Mouse (Mus musculus): ENCODE data around the gene 0610009B22Rik. TPM values are rescaled to one million over a fixed set of nuclear protein-coding genes. Genes with fewer than 3 reads are reported as not detected.
"Not testable (repeated sequence)": the region's sequence is repeated elsewhere in the genome, so short reads cannot be mapped to it uniquely, and the experiment has no call there.

Gene 0610009B22Rik
- polyA plus RNA-seq, 1 experiment = 27.9 TPM

DNA sequence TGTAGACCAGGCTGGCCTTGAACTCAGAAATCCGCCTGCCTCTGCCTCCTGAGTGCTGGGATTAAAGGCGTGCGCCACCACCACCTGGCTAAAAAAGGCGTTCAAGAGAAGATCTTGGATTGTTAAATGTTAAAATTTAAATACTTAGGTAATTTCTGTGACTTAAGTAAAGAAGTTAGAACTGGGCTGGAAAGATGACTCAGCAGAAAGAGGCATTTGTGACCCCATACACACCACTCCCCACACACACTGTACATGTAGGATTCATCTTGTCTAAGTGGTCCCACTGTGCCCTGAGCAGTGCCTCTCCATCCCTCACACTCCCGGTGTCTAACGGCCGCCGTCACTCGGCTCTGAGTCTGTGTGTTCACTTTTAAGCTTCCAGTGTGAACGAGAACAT is 17.8 kb upstream of the 0610009B22Rik start:
- TF ChIP-seq SRF (IDR thresholded peaks at IDR 0.05; ENCODE audit: control insufficient read depth, insufficient read length, low read depth) = no peak
- Histone ChIP-seq H3K4me3 (no peak overlapping the region), H3K79me2 (ENCODE audit: control insufficient read depth, insufficient read depth) (no peaks in the 10 kb centered on the region), H3ac (ENCODE audit: control insufficient read depth, insufficient read length) (no peak overlapping the region), H3K4me2 (ENCODE audit: low read depth) (no peak overlapping the region), H3K27me3 (ENCODE audit: control insufficient read depth, insufficient read depth, insufficient read length) (no peaks in the 10 kb centered on the region), H3K36me3 (ENCODE audit: control insufficient read depth, insufficient read depth) (peaks cover 38% of the 10 kb centered on the region)

DNA sequence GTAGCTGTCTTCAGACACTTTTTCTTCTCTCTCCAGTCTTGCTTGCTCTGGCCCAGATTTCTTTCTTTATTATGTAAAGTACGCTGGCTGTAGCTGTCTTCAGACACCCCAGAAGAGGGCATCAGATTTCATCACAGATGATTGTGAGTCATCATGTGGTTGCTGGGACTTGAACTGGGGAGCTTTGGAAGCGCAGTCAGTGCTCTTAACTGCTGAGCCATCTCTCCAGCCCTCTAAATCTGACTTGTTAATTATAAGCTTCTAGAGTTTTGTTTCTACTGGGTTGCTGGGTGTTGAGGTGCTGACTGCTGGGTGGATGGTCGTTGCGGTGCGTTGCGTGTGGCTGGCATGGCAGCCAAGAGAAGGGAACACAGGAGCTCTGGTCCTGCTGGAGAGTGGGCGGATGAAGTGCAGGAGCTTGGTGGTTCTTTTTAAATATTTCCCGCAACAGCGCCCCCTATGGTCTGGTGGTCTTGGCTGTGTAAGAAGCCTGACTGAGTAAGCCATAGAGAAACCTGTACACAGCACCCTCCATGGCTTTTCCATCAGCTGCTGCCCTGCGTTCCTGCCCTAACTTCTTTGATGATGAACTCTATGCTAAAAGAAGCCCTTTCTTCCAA is 14.8 kb upstream of the 0610009B22Rik start:
- H3K4me3 ChIP-seq = no peak overlapping the region
- peak overlapping the region; percentile 32 for H3K4me2 ChIP-seq (ENCODE audit: low read depth)
- H3K36me3 ChIP-seq (ENCODE audit: control insufficient read depth, insufficient read depth) = peaks cover 56% of the 10 kb centered on the region
- TF ChIP-seq E2F4 (IDR thresholded peaks at IDR 0.05; ENCODE audit: insufficient read depth) = no peak
- TF ChIP-seq POLR2A (IDR thresholded peaks at IDR 0.05; ENCODE audit: insufficient read length, low read depth) = peak; percentile 12
- no peak overlapping the region for H3ac ChIP-seq (ENCODE audit: control insufficient read depth, insufficient read length)
- no peaks in the 10 kb centered on the region for H3K79me2 ChIP-seq (ENCODE audit: control insufficient read depth, insufficient read depth)
- H3K27me3 ChIP-seq (ENCODE audit: control insufficient read depth, insufficient read depth, insufficient read length) = no peaks in the 10 kb centered on the region

DNA sequence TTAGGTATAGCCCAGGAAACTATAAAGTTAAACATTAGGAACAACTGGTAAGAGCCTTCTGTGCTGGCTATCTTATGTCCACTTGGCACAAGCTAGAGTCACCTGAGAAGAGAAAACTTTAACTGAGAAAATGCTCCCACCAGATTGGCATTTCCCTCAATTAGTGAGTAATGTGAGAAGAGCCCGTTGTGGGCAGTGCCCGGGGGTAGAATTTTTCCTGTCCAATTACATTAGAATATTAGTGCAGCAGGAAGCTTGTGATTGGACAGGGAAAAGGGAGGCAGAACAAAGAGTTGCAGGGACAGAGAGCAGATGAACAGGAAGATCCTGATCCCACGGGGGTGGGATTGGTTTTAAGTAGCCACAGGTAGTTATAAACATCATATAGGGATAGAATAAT is 14.2 kb upstream of the 0610009B22Rik start:
- no peak overlapping the region for H3ac ChIP-seq (ENCODE audit: control insufficient read depth, insufficient read length)
- H3K27me3 ChIP-seq (ENCODE audit: control insufficient read depth, insufficient read depth, insufficient read length) = no peaks in the 10 kb centered on the region
- no peaks in the 10 kb centered on the region for H3K79me2 ChIP-seq (ENCODE audit: control insufficient read depth, insufficient read depth)
- no peak for TF ChIP-seq TCF3 (IDR thresholded peaks at IDR 0.05; ENCODE audit: insufficient read length, low read depth)
- no peak for TF ChIP-seq TCF12 (IDR thresholded peaks at IDR 0.05; ENCODE audit: insufficient read depth, poor library complexity, severe bottlenecking)
- TF ChIP-seq CEBPB (IDR thresholded peaks at IDR 0.05; ENCODE audit: insufficient read depth, poor library complexity, severe bottlenecking) = no peak
- no peak for TF ChIP-seq MYOG (IDR thresholded peaks at IDR 0.05; ENCODE audit: control insufficient read depth in 1 of 3, insufficient read depth in 1 of 3, insufficient read length in 2 of 3, low read depth in 2 of 3)
- TF ChIP-seq SRF (IDR thresholded peaks at IDR 0.05; ENCODE audit: control insufficient read depth, insufficient read length, low read depth) = no peak
- no peak for TF ChIP-seq POLR2AphosphoS2 (IDR thresholded peaks at IDR 0.05; ENCODE audit: insufficient read length, low read depth)
- no peak for TF ChIP-seq MYOD1 (IDR thresholded peaks at IDR 0.05; ENCODE audit: control insufficient read depth in 1 of 3, insufficient read length in 2 of 3, low read depth in 2 of 3)
- no peak for TF ChIP-seq E2F4 (IDR thresholded peaks at IDR 0.05; ENCODE audit: insufficient read depth)
- TF ChIP-seq USF1 (IDR thresholded peaks at IDR 0.05; ENCODE audit: low read depth) = no peak
- H3K4me2 ChIP-seq (ENCODE audit: low read depth) = peak overlapping the region; percentile 32
- H3K36me3 ChIP-seq (ENCODE audit: control insufficient read depth, insufficient read depth) = peaks cover 54% of the 10 kb centered on the region
- no peak overlapping the region for H3K4me3 ChIP-seq

- Histone ChIP-seq H3K27me3 (ENCODE audit: control insufficient read depth, insufficient read depth, insufficient read length) (no peaks in the 10 kb centered on the region), H3K4me3 (no peak overlapping the region), H3K4me2 (ENCODE audit: low read depth) (no peak overlapping the region), H3K36me3 (ENCODE audit: control insufficient read depth, insufficient read depth) (peaks cover 36% of the 10 kb centered on the region), H3K79me2 (ENCODE audit: control insufficient read depth, insufficient read depth) (no peaks in the 10 kb centered on the region), H3ac (ENCODE audit: control insufficient read depth, insufficient read length) (no peak overlapping the region)
- TF ChIP-seq POLR2A (IDR thresholded peaks at IDR 0.05; ENCODE audit: insufficient read length, low read depth) (no peak), REST (IDR thresholded peaks at IDR 0.05; ENCODE audit: insufficient read depth, insufficient read length) (no peak), POLR2AphosphoS2 (IDR thresholded peaks at IDR 0.05; ENCODE audit: insufficient read length, low read depth) (no peak), TCF12 (IDR thresholded peaks at IDR 0.05; ENCODE audit: insufficient read depth, poor library complexity, severe bottlenecking) (no peak), MYOG (IDR thresholded peaks at IDR 0.05; ENCODE audit: control insufficient read depth in 1 of 3, insufficient read depth in 1 of 3, insufficient read length in 2 of 3, low read depth in 2 of 3) (no peak), CEBPB (IDR thresholded peaks at IDR 0.05; ENCODE audit: insufficient read depth, poor library complexity, severe bottlenecking) (no peak), MYOD1 (IDR thresholded peaks at IDR 0.05; ENCODE audit: control insufficient read depth in 1 of 3, insufficient read length in 2 of 3, low read depth in 2 of 3) (no peak), USF1 (IDR thresholded peaks at IDR 0.05; ENCODE audit: low read depth) (no peak), SRF (IDR thresholded peaks at IDR 0.05; ENCODE audit: control insufficient read depth, insufficient read length, low read depth) (no peak), TCF3 (IDR thresholded peaks at IDR 0.05; ENCODE audit: insufficient read length, low read depth) (no peak), E2F4 (IDR thresholded peaks at IDR 0.05; ENCODE audit: insufficient read depth) (no peak), MAX (IDR thresholded peaks at IDR 0.05; ENCODE audit: low read depth) (no peak)
Measured at GRCm38 (mm10) chr11:51694984-51695383, 6.3 kb upstream of the 0610009B22Rik start.

GRCm38 (mm10) chr11:51690597-51690996 is 1.9 kb upstream of the 0610009B22Rik start:
- H3K27me3 ChIP-seq (ENCODE audit: control insufficient read depth, insufficient read depth, insufficient read length); H3ac ChIP-seq (ENCODE audit: control insufficient read depth, insufficient read length); H3K4me2 ChIP-seq (ENCODE audit: low read depth); H3K4me3 ChIP-seq; H3K36me3 ChIP-seq (ENCODE audit: control insufficient read depth, insufficient read depth): not testable (repeated sequence)
- H3K79me2 ChIP-seq (ENCODE audit: control insufficient read depth, insufficient read depth) = peaks cover 17% of the 10 kb centered on the region

GRCm38 (mm10) chr11:51689343-51689742 is 669 bp upstream of the 0610009B22Rik start:
- peak overlapping the region; percentile 4 for H3ac ChIP-seq (ENCODE audit: control insufficient read depth, insufficient read length)
- no peaks in the 10 kb centered on the region for H3K36me3 ChIP-seq (ENCODE audit: control insufficient read depth, insufficient read depth)
- peak overlapping the region; percentile 74 for H3K4me3 ChIP-seq
- peak overlapping the region; percentile 80 for H3K4me2 ChIP-seq (ENCODE audit: low read depth)
- TF ChIP-seq MYOD1 (IDR thresholded peaks at IDR 0.05; ENCODE audit: control insufficient read depth in 1 of 3, insufficient read length in 2 of 3, low read depth in 2 of 3) = no peak
- TF ChIP-seq E2F4 (IDR thresholded peaks at IDR 0.05; ENCODE audit: insufficient read depth) = no peak
- TF ChIP-seq TCF12 (IDR thresholded peaks at IDR 0.05; ENCODE audit: insufficient read depth, poor library complexity, severe bottlenecking) = no peak
- TF ChIP-seq POLR2AphosphoS2 (IDR thresholded peaks at IDR 0.05; ENCODE audit: insufficient read length, low read depth) = no peak
- TF ChIP-seq SRF (IDR thresholded peaks at IDR 0.05; ENCODE audit: control insufficient read depth, insufficient read length, low read depth) = no peak
- TF ChIP-seq REST (IDR thresholded peaks at IDR 0.05; ENCODE audit: insufficient read depth, insufficient read length) = no peak
- H3K27me3 ChIP-seq (ENCODE audit: control insufficient read depth, insufficient read depth, insufficient read length) = no peaks in the 10 kb centered on the region
- H3K79me2 ChIP-seq (ENCODE audit: control insufficient read depth, insufficient read depth) = peaks cover 17% of the 10 kb centered on the region
